Mouse (Mus musculus) myocyte (in vitro differentiated cells): ENCODE measurements around the gene Sycn.
"Not testable (repeated sequence)": the region's sequence is repeated elsewhere in the genome, so short reads cannot be mapped to it uniquely, and the experiment has no call there.

Source experiments
- CEBPB ChIP-seq: IDR thresholded peaks from 2 replicates; pipeline ENCODE4 v1.6.1; 2011; ENCODE audit warnings: mild to moderate bottlenecking, moderate library complexity; ENCODE audit not compliant: poor library complexity, insufficient read depth, severe bottlenecking
- MYOD1 ChIP-seq, 3 experiments: IDR thresholded peaks; one replicate each; pipeline ENCODE4 v1.6.1; 2011; ENCODE audit warnings: control low read depth in 2 of 3, low read depth in 2 of 3, mild to moderate bottlenecking in 2 of 3, moderate library complexity in 1 of 3; ENCODE audit not compliant: insufficient read length in 2 of 3, control insufficient read depth in 1 of 3
- POLR2A ChIP-seq: IDR thresholded peaks from one replicate; pipeline ENCODE4 v1.6.1; 2011; ENCODE audit warnings: low read depth, mild to moderate bottlenecking, control low read depth, moderate library complexity; ENCODE audit not compliant: insufficient read length
- USF1 ChIP-seq: IDR thresholded peaks from one replicate; pipeline ENCODE4 v1.6.1; 2011; ENCODE audit warnings: low read depth, mild to moderate bottlenecking, control low read depth, moderate library complexity

GRCm38 (mm10) chr7:28509121-28509520 lies 31.6 kb upstream of the Sycn start:
- not testable (repeated sequence) for TF ChIP-seq POLR2A; USF1; CEBPB; MYOD1 (IDR thresholded peaks at IDR 0.05; ENCODE audit: control insufficient read depth in 1 of 3, insufficient read length in 2 of 3, low read depth in 2 of 3)
